8 mouse cellular contexts compared by ENCODE assay signal in genomic region chr2:32727435-32727834, GRCm38 (mm10). TPM values are rescaled to one million over a fixed set of nuclear protein-coding genes. Genes with fewer than 3 reads are reported as not detected.
DNase-seq lines count a peak whose midpoint lies in the region; ATAC-seq and TF ChIP-seq lines count a peak whose summit lies in the region.

No protein-coding gene starts in this region.

- H3K4me3 ChIP-seq in cortical plate, adult 2 months (ENCODE audit: insufficient read depth, low read length), result peak overlapping the region; percentile 1

- no peaks in the 10 kb centered on the region for H3K4me1 ChIP-seq in cortical plate, adult 2 months (ENCODE audit: control insufficient read depth, insufficient read depth, low read length)

- DNase-seq in WW6 (ENCODE audit: low read depth, low spot score), result peak; percentile 98
- DNase-seq in gastrocnemius, adult 8-10 months (ENCODE audit: low spot score in 2 of 2), result peak; percentile 89 to 91
- peak; percentile 92 for DNase-seq in hindlimb bud, embryonic 11.5 days (ENCODE audit: extremely low spot score, low read depth, low spot score)
- DNase-seq in left cerebral cortex, adult 9 months (ENCODE audit: low spot score in 2 of 2), result peak; percentile 78 to 89
- DNase-seq in right cerebral cortex, postnatal 14 days, result peak; percentile 72
- peak; percentile 93 to 95 for DNase-seq in urinary bladder, postnatal 36 days (ENCODE audit: low spot score in 2 of 2)

- TF ChIP-seq CTCF in cortical plate, adult 2 months (IDR thresholded peaks at IDR 0.05; ENCODE audit: extremely low read depth, insufficient read depth, low read length), result no peak

- no peak overlapping the region for H3K27ac ChIP-seq in cortical plate, adult 2 months (ENCODE audit: insufficient read depth, low read length)

- peak; percentile 100 for ATAC-seq in megakaryocyte progenitor cell, adult 5-6 weeks (replicated peaks; ENCODE audit: poor library complexity)

- TF ChIP-seq POLR2A in cortical plate, adult 2 months (IDR thresholded peaks at IDR 0.05; ENCODE audit: extremely low read depth, insufficient read depth, low read length), result peak; percentile 59

RNA-seq across cellular contexts. Expression of gene Sh2d3c, which starts 6.6 kb away (rescaled TPM):
- 29.7 and 31.5 TPM in 2 replicates for polyA plus RNA-seq in cortical plate, adult 2 months (2012; rRNA removed)
- total RNA-seq in gastrocnemius, adult 8-10 months (2022), result 1 to 10 TPM; 3.3 to 6.6 (median 6.1) TPM
- 18.2 and 19.9 TPM in 2 replicates for total RNA-seq in megakaryocyte progenitor cell, adult 5-6 weeks (2015)
- total RNA-seq in megakaryocyte progenitor cell, adult 5-6 weeks (2017), result 10.3 and 10.7 TPM in 2 replicates

RNA-seq across cellular contexts. Expression of gene 6330409D20Rik, which starts 13.4 kb away (rescaled TPM):
- 3.5 and 4.2 TPM in 2 replicates for polyA plus RNA-seq in cortical plate, adult 2 months (2012; rRNA removed)
- total RNA-seq in gastrocnemius, adult 8-10 months (2022), result not detected
- not detected in 2 replicates for total RNA-seq in megakaryocyte progenitor cell, adult 5-6 weeks (2015)
- total RNA-seq in megakaryocyte progenitor cell, adult 5-6 weeks (2017), result not detected in 2 replicates

RNA-seq across cellular contexts. Expression of gene Cdk9, which starts 14.6 kb away (rescaled TPM):
- polyA plus RNA-seq in cortical plate, adult 2 months (2012; rRNA removed), result 260 and 329 TPM in 2 replicates
- 10 to 100 TPM; 17.0 to 22.2 (median 20.8) TPM for total RNA-seq in gastrocnemius, adult 8-10 months (2022)
- total RNA-seq in megakaryocyte progenitor cell, adult 5-6 weeks (2015), result 63.4 and 79.2 TPM in 2 replicates
- 39.3 and 42.5 TPM in 2 replicates for total RNA-seq in megakaryocyte progenitor cell, adult 5-6 weeks (2017)

RNA-seq across cellular contexts. Expression of gene Fpgs, which starts 23.5 kb away (rescaled TPM):
- polyA plus RNA-seq in cortical plate, adult 2 months (2012; rRNA removed), result 16.4 and 17.7 TPM in 2 replicates
- 1 to 10 TPM; 4.2 to 5.8 (median 4.7) TPM for total RNA-seq in gastrocnemius, adult 8-10 months (2022)
- 18.0 and 19.1 TPM in 2 replicates for total RNA-seq in megakaryocyte progenitor cell, adult 5-6 weeks (2015)
- total RNA-seq in megakaryocyte progenitor cell, adult 5-6 weeks (2017), result 20.7 and 27.4 TPM in 2 replicates

RNA-seq across cellular contexts. Expression of gene Tor2a, which starts 29.6 kb away (rescaled TPM):
- 54.9 and 58.9 TPM in 2 replicates for polyA plus RNA-seq in cortical plate, adult 2 months (2012; rRNA removed)
- total RNA-seq in gastrocnemius, adult 8-10 months (2022), result 1 to 10 TPM; 4.3 to 5.1 (median 4.6) TPM
- total RNA-seq in megakaryocyte progenitor cell, adult 5-6 weeks (2015), result 25.1 and 26.7 TPM in 2 replicates
- 16.2 and 24.5 TPM in 2 replicates for total RNA-seq in megakaryocyte progenitor cell, adult 5-6 weeks (2017)
